Mouse (Mus musculus): ENCODE data around the gene Zfp507. TPM values are rescaled to one million over a fixed set of nuclear protein-coding genes. Genes with fewer than 3 reads are reported as not detected.

The Zfp507 gene
- total RNA-seq, 2 experiments from 2014 or later: 1.2 to 2.6 TPM

DNA sequence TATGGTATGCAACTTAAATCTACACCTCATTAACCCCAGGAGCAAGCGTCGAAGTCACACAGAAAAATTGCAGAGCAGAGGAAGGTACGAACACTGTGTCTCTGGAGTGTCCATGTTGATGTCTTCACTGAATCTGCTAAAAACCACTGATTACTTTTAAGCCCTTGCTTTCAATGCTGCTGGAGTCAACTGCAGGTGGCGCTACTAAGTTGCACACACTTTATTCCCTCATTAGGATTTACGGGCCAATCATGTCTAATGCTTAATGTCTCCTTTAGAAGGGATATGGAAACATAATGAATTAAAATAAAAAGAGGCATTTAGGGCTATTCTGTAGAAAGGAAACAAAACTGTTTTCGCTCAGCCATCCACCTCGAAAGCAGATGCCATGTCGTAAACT is 12.6 kb downstream of the Zfp507 start:
- ATAC-seq (replicated peaks; ENCODE audit: low FRiP score, poor library complexity, severe bottlenecking): no peak

DNA sequence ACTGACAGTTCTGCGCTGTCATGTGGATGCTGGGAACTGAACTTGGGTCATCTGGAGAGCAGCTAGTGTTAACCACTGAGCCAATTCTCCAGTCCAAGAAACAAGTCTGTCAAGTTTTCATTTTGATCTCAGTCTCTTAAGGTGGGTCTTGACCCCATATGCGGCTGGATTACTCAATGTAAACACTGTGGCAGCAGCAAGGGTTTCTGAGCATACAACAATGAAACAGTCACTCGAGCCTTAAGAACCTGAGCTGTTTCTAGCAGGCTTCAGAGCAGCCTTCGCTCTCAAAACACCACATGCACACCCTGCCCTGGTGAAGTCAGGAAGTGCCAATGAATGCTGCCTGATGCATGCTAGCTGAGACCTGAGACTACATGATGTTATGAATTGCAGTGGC is 17.2 kb downstream of the Zfp507 start:
- no peak for ATAC-seq (replicated peaks; ENCODE audit: low FRiP score, poor library complexity, severe bottlenecking)

DNA sequence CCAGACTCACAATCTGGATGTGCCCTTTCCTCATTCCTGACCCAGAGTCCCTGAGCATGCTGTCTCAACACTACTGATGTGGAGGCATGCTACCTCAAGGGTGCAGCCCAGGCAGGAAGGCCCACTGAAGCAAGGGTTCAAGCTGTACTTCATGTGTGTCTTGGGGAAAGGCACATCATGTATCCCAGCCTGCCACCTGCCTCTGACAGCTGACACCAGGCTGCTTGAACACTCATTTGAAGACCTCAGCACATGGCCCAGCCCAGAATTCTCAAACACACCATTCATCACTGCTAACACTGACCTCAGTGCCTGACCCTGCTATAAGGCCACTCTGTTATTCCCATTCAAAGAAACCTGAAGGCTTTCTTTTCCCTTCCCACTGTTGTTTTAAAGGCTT is 20.6 kb downstream of the Zfp507 start:
- ATAC-seq (replicated peaks; ENCODE audit: low FRiP score, poor library complexity, severe bottlenecking): no peak

DNA sequence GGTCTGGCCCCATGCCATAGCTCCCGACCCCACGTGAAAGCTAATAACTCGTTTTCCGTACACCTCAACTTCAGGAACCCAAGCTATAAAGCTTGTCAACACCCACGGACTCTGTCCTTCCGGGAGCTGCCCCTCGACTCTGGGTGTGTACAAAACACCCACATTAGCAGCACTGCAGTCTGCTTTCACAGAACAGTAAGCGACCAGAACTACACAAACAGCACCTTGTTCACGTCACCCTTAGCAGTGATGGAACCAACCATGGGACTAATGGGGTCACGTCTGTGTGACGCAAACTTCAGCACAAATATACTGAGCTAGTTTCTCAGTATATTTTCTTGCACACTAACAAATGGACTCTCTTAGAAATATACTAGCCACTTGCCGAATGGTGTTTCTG is 28.7 kb downstream of the Zfp507 start:
- no peak for ATAC-seq (replicated peaks; ENCODE audit: low FRiP score, poor library complexity, severe bottlenecking)

DNA sequence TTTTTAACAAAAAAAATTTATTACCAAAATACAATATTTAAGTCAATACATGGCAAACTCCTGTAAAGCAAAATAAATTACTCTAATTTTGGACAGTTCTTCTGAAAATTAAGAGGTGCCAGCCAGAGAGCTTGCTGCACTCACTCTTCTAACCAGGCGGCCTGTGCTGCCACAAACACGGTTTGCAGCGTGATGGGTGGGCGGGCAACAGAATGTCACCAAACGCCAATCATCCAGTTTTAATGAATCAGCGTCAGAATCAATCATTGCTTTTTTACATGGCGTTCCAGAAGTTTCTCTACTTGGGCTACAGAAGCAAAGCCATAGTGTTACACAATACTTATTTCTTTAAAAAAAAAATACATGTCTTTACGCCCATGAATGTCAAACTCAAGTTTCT is 30.5 kb downstream of the Zfp507 start:
- ATAC-seq (replicated peaks; ENCODE audit: low FRiP score, poor library complexity, severe bottlenecking): no peak

DNA sequence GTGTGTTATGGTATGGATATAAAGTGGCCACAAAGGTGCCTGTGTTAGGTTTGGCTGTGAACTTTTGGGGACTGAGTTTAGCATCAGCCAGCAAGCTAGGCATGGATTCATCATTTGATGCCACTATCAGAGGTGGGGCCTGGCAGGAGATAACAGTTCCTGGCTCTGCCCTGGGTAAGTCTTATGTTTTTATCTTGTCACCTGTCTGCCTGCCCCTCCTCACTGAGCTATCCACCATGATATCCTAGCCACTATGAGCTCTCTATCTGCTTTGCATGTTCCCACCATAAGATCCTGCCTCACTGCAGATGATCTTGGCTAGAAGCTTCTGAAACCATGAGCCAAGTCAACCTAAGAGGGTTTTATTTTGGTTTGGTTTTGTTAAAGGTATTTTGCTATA is 31.7 kb downstream of the Zfp507 start:
- no peak for ATAC-seq (replicated peaks; ENCODE audit: low FRiP score, poor library complexity, severe bottlenecking)

DNA sequence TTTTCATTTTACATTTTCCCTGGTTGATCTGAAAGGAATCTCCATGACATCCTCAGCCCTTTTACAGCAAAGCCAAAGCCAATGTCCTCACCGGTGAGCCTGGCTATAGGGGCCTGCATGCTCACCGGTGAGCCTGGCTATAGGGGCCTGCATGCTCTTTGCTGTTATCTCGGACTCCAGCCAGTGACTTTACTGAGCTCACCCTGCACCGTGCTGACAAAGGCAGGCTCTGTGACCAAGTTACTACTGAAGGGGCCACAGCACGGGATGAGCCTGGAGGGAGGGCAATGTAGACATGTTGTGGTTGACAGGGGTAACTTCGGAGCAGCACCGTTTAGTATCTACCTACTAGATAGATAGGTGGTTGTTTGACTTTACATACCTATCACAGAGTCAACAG is 32.7 kb downstream of the Zfp507 start:
- no peak for ATAC-seq (replicated peaks; ENCODE audit: low FRiP score, poor library complexity, severe bottlenecking)

DNA sequence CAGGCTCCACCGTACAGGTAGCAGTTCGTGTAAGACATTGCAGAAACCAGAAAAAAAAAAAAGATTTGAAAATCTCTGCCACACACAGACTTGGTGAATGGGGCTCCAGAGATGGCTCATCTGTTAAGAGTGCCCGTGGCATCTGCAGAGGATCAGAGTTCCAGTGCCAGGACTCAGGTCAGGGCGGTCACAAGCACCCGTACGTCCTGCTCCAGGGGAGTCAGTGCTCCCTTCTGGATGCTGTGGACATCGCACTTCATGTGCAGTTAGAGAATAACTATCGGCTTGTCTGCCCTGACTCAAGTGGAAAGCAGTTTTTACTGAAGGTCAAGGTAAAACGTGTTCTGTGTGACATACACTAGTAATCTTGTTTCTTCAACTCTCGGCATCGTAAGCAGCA is 38.3 kb downstream of the Zfp507 start:
- no peak for ATAC-seq (replicated peaks; ENCODE audit: low FRiP score, poor library complexity, severe bottlenecking)

DNA sequence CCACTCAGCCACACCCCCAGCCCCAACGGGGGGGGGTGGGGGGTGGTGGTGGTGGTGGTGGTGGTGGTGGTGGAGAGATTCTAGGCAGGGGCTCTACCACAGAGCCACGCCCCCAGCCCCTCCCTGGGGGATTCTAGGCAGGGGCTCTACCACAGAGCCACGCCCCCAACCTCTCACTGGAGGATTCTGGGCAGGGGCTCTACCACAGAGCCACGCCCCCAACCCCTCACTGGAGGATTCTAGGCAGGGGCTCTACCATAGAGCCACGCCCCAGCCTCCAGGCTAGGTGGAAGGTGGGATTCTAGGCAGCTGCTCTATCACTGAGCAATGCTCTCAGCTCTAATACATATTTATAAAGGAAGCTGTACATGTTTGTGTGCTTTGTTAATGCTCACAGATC is 41.0 kb downstream of the Zfp507 start:
- no peak for ATAC-seq (replicated peaks; ENCODE audit: low FRiP score, poor library complexity, severe bottlenecking)

DNA sequence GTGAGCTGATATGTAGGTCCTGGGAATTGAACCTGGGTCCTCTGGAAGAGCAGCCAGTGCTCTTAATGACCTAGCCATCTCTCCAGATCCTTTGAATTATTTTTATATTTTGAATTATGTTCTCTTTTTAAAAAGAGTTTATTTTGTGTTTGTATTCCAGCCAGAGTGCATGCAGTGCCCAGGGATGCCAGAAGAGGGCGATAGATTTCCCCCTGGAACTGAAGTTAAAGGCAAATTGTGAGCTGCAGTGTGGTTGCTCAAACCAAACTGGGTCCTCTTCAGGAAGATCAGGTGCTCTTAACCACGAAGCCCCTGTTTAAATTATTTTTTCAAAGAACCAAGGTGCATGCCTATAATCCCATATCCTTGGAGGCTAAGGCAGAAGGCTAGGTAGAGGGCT is 43.2 kb downstream of the Zfp507 start:
- no peak for ATAC-seq (replicated peaks; ENCODE audit: low FRiP score, poor library complexity, severe bottlenecking)

DNA sequence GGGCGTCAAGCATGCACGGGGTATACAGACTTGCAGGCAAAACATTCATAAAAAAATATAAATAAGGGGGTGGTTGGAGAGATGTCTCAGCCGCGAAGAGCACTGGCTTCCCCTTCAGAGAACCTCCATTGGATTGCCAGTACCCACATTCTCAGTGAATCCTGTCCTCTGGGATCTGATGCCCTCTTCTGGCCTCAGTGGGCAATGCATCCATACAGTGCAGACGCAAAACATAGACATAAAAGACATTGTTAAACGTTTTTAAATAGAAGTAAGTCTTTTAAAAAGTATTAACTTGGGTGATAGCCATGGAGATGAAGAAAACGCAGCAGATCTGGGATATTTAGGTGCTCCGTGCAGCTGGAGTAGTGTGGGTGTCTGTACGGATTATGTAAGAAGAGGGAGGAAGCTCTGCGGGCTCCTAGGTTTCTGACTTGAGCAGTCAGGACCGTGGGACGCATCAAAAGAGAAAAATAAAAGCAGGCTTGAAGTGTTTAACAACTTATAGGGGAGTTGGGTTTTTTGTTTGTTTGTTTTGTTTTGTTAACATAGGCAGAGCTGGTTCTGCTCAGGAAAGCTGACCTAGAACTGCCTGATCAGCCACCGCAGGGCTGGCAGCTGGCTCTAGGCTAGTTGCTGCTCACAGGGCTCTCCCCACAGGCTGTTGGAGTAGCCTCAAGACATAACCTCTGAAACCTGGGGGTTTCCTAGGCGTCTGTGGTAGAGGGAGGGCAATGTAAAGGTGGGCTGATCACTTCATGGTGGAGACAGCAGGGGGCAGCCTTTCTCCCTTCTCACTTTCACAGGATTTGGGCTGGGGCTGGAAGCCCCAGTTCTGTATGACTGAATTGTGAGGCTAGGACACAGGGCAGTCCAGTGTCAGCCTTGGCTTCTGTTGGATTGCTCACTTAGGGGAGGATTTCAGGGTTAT is 46.0 kb downstream of the Zfp507 start:
- no peak for ATAC-seq (replicated peaks; ENCODE audit: low FRiP score, poor library complexity, severe bottlenecking)

DNA sequence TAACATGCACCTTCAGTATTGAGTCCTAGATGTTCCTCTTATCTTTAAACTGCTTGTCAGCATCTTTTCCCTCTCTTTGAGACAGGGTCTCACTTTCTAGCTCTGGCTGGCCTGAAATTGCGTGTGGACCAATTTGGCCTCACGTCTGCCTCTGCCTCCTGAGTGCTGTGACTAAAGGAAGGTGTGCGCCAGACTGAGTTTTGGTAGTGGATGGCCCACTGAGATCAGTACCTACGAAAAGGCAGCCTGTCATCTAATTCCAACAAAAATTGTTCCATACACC is 48.0 kb downstream of the Zfp507 start:
- ATAC-seq (replicated peaks; ENCODE audit: low FRiP score, poor library complexity, severe bottlenecking): no peak

DNA sequence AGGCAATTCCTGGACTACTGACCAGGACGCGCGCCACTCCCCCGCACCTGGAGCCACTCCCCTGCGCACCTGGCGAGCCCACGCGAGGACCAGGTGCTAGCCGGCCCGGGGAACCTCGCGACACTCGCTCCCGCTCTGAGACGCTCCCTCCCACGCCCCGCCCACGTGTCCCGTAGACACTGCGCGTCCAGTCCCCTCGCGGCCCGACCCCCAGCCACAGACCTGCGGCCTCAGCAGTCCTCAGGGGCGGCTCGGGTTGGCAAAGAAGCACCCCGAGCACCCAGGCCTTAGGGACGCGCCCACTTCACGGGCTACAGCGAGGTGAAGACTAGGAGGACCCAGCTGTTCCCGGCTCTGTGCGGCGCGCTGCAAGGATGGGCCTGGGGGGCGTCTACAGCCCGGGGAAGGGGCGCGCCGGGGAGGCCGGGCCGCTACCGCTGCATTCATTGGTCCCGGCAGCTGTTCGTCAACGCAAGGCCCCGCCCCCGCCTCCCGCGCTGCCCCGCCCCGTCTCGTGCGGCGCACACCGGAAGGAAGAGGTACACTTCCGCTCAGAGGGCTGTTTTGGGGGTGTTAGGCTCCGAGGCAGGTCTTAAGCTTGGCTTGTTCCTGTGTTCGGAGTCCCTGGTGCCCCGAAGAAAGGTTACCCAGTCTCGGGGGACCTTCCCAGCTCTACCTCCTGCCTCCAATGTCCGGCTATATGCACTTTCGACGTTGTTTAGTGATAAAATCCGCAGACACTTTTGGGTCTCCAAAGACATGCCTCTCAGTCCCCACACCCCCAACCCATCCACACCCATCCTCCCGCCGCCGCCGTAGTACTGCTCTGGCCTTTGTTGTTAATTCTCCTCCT is 48.5 kb downstream of the Zfp507 start, which contains the start of gene Dpy19l3:
TSS of gene Dpy19l3 (minus strand) at position 422 of the 853 bp plus-strand sequence.
- ATAC-seq (replicated peaks; ENCODE audit: low FRiP score, poor library complexity, severe bottlenecking): peak; percentile 90

DNA sequence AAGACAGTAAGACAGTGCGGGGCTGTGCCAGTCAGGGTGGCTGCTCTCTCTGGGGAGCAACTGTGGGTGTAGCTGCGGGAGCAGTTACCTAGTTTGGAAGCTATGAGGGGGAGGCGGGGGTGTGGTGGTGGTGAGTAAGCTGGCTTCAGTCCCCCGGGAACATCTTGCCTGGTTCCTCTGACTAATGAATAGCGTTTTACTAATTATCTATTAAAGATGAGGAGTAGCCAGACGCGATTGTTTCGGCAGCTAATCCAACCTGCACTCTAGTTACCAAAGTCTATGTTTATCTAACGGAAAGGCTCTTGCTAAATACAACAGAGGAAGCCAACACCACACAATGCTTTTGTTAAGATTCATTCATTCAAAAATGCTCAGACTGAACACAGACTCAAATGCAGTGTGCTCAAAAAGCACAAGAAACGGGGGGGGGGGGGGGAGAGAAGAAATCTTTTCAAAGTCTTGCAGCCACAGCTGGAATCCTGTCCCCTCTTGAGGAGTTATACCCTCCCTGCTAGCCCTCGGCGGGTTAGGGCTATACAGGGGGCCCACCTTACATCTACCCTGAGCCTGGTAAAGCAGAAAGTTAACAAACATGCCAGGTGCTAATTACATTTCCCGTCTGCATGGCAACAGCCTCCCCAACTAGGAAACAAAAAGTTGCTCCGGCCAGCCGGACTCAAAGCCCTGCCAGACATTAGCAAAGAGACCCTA is 49.3 kb downstream of the Zfp507 start:
- ATAC-seq (replicated peaks; ENCODE audit: low FRiP score, poor library complexity, severe bottlenecking): no peak

DNA sequence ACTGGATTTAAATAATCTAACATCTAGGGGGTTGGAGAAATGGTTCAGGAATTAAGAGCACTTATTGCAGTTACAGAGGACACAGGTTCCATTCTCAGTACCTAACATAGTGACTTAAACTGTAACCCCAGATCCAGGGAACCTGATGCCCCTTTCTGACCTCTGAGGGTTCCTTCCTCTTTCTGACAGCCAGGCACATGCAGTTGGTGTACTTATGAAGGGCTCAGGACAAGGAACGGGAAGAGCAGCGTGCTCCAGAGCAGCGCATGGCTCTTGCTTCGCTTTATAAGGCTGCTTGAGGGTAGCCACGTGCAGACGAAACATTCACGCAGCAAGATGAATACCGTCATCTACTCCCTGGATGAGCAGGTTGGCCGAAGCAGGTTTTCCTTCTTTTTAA is 51.9 kb downstream of the Zfp507 start:
- ATAC-seq (replicated peaks; ENCODE audit: low FRiP score, poor library complexity, severe bottlenecking): no peak

DNA sequence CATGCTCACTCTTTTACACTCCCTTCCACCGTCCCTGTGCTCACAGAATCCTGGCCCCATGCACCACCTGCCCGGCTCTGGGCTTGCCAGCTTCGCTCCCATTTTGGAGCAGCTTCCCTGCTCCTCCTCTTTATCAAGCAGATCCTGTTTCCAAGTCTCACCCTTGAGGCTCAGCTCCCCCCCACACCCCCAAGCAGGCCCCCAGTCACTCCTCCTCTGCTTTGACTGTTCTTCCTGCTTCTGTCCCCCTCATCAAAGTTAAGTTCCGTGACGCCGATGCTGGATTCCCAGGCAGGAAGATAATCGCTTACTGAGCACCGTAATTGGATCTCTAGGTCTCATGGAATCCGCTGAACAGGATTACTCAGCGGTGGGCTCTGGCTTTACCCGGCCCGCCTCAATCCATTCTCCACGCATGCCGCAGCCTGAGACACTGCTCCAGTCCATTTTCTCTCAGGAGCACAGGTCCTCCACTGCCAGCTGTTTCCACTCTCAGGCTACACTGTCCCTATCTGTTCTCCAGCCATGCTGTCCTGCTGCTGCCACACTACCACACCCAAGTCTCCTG is 55.3 kb downstream of the Zfp507 start:
- ATAC-seq (replicated peaks; ENCODE audit: low FRiP score, poor library complexity, severe bottlenecking): no peak

DNA sequence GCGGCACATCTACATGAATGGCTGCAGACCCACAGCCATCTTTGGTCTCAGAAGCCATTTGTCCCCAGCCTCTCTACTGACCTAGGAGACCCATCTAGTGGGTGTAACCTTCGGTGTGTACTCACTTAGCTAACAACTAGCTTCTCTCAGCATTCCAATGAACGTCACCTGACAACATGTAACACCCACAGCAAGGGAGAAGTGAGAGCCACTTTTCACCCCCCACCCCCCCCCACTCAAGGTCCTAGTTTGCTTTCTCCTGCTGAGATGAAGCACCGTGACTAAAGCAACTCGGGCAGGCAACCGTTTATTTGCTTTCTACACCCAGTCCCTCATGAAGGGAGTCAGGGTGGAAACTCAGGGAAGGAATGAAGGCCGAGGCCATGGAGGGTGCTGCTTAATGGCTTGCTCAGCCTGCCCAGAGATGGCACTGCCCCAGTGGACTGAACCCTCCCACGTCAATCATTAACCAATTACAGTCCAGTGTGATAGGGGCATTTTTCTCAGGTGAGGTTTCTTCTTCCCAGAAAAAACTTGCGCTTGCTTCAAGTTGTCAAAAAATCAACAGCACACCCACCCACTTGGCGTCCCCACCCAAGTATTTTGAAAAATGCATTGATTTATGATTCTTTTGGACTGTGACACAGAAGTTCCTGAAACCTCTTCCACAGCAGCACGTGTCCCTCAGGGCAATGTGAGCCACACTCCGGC is 56.0 kb downstream of the Zfp507 start:
- ATAC-seq (replicated peaks; ENCODE audit: low FRiP score, poor library complexity, severe bottlenecking): no peak

DNA sequence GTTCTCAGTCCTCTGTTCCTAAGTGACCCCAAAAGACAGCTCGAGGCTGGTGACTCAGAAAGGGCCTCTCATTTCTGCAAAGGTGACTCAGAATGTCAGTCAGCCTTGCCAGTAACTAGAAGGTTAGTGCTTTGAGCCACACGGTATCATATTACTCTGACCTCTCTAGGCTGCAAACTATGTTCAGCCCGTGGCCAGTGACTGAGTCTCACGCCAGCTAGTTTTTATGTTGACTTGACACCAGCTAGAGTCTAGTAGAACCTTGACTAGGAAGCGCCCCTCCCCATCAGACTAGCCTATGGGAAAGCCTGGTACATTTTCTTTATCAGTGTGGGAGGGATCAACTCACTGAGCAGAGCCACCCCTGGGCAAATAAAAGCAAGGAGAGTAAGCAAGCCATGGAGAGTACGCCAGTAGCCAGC is 57.5 kb downstream of the Zfp507 start:
- ATAC-seq (replicated peaks; ENCODE audit: low FRiP score, poor library complexity, severe bottlenecking): no peak

DNA sequence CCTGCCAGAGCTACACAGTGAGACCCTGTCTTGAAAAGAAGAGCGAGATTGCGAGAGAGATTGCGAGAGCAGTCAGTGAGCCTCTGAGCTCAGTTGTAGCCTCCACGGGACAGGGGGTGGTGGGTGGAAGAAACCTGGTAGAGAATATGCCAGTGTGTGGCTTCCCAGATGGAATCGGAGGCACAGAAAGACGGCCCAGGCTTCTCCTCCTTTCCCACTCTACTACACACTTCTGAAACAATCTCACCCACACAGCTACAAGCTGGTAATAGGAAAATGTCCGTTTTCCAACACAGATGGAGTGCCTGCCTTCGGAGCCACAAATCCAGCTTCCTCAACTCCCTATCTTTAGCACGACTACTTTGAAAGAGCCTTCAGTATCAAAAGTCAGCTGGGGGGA is 58.0 kb downstream of the Zfp507 start:
- no peak for ATAC-seq (replicated peaks; ENCODE audit: low FRiP score, poor library complexity, severe bottlenecking)

DNA sequence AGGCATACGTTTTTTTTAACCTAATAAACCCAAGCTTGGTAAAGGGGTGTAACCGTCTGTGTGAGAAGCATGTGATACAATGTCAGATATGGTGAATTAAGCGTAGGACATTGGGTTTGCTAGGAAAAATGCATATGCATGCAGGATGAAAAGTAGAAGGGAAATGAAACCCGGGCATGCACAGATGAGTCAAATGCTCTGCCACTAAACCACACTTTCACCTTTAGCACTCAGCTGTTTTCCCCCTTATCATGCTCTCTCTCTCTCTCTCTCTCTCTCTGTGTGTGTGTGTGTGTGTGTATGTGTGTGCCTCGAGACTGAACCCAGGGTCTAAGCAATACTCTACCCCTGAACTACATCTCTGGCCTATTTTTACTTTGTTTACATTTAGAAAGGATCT is 60.5 kb downstream of the Zfp507 start:
- no peak for ATAC-seq (replicated peaks; ENCODE audit: low FRiP score, poor library complexity, severe bottlenecking)

Data from erythroblast, adult 5-6 weeks (primary cell).